Mouse (Mus musculus) hematopoietic multipotent progenitor cell, adult 10-12 weeks (in vitro differentiated cells): ENCODE data around the gene Exoc4. TPM values are rescaled to one million over a fixed set of nuclear protein-coding genes. Genes with fewer than 3 reads are reported as not detected.

Experiments
- polyA plus RNA-seq: library from polyadenylated mRNA; stranded (reverse); fragments of >175 nt; gene quantifications from 2 replicates; pipeline ENCODE4 v1.2.3, GENCODE M21; 2012; ENCODE audit warnings: low replicate concordance

Exoc4 gene
- 1.7 and 5.7 TPM in 2 replicates for polyA plus RNA-seq

GRCm38 (mm10) chr6:33248894-33249758 is at the start of gene Exoc4:
Gene Exoc4, plus strand, starts transcription at chr6:33249085.

Other genes starting within 250 kb of the Exoc4 start
- gene Chchd3, start 188.8 kb upstream of the Exoc4 start, polyA plus RNA-seq: 58.7 and 65.2 TPM in 2 replicates